Mouse (Mus musculus) hindbrain, embryonic 11.5 days (tissue): ENCODE results near the gene Btbd18. TPM values are rescaled to one million over a fixed set of nuclear protein-coding genes. Genes with fewer than 3 reads are reported as not detected.
A peak's percentile ranks its signal among the peaks of the same experiment; 100 is the strongest.

Experiments
- ATAC-seq: fragments of 200-750 bp; cut with Nextera tagmentation; 2 replicates; pipeline ENCODE4 v1.8.0; 2017; ENCODE audit warnings: mild to moderate bottlenecking, moderate TSS enrichment, moderate library complexity; ENCODE audit not compliant: low FRiP score
- DNase-seq: peaks from one replicate; pipeline ENCODE4 v3.0.0-alpha.2; 2015; ENCODE audit warnings: low spot score
- H3K27ac ChIP-seq: fragments of 300-500 bp; sonication (generic); 2 replicates; pipeline ENCODE4 v1.5.1; 2014; ENCODE audit warnings: mild to moderate bottlenecking, low read depth, low read length
- H3K27me3 ChIP-seq: fragments of 300-500 bp; sonication (generic); 2 replicates; pipeline ENCODE4 v1.6.1; 2014; ENCODE audit warnings: mild to moderate bottlenecking, low read length, moderate library complexity, mixed read lengths; ENCODE audit not compliant: control insufficient read depth, insufficient read depth
- H3K36me3 ChIP-seq: fragments of 300-500 bp; sonication (generic); 2 replicates; pipeline ENCODE4 v1.6.1; 2014; ENCODE audit warnings: mild to moderate bottlenecking, low read length, moderate library complexity, mixed read lengths; ENCODE audit not compliant: control insufficient read depth, insufficient read depth
- H3K4me1 ChIP-seq: fragments of 300-500 bp; sonication (generic); replicated peaks from 2 replicates; pipeline ENCODE4 v1.6.1; 2014; ENCODE audit warnings: low read length, mixed read lengths; ENCODE audit not compliant: control insufficient read depth, insufficient read depth
- H3K4me2 ChIP-seq: fragments of 300-500 bp; sonication (generic); replicated peaks from 2 replicates; pipeline ENCODE4 v1.6.1; 2014; ENCODE audit warnings: mild to moderate bottlenecking, low read depth, low read length
- H3K4me3 ChIP-seq: fragments of 300-500 bp; sonication (generic); 2 replicates; pipeline ENCODE4 v1.5.1; 2014; ENCODE audit warnings: low read depth, low read length
- H3K9ac ChIP-seq: fragments of 300-500 bp; sonication (generic); 2 replicates; pipeline ENCODE4 v1.6.1; 2014; ENCODE audit warnings: low read depth, low read length
- H3K9me3 ChIP-seq: fragments of 300-500 bp; sonication (generic); 2 replicates; pipeline ENCODE4 v1.6.1; 2016; ENCODE audit warnings: low read length; ENCODE audit not compliant: control insufficient read depth
- WGBS: fragments of 180-500 bp; shearing (Covaris S2); extraction: QIAGEN DNeasy Blood & Tissue Kit; methylation state at CpG from one replicate; pipeline ENCODE4 v1.1.7; 2014; 5-methylcytosine and 5-hydroxymethylcytosine counted together
- polyA plus RNA-seq: library from polyadenylated mRNA; unstranded; fragments of >200 nt; fragmentation: Nextera tagmentation; extraction: Ambion mirVana; gene quantifications from 2 replicates; pipeline ENCODE4 v1.2.1, GENCODE M21; 2014

Btbd18 gene
- polyA plus RNA-seq, 1 experiment from 2014 or later = 0.20 TPM

DNA sequence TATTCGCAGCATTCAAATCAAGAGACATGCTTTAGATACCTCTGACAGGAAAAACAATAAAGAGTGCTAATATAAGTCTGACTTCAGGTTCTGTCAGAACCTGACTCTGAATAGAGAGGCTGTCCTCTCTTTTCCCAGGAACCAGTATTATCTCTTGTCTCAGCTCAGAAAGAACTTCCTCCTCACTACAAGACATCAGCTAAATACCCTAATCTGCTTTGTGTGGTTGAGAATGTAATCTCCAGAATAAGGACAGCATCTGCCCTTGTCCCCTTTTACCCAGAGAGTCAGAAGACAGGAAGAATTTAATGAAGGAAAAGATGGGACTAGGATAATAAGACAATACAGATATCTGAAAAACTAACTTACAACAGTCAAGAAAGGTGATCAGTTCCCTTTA is 44.6 kb downstream of the Btbd18 start:
- Histone ChIP-seq H3K9ac (no peak overlapping the region), H3K4me2 (no peak overlapping the region), H3K36me3 (no peaks in the 10 kb centered on the region), H3K27me3 (no peaks in the 10 kb centered on the region), H3K9me3 (no peaks in the 10 kb centered on the region), H3K4me3 (no peak overlapping the region), H3K27ac (no peak overlapping the region), H3K4me1 (no peaks in the 10 kb centered on the region)
- WGBS = 97% methylated on average over 1 of the region's 1 CpGs
- no peak for DNase-seq
- ATAC-seq = no peak

DNA sequence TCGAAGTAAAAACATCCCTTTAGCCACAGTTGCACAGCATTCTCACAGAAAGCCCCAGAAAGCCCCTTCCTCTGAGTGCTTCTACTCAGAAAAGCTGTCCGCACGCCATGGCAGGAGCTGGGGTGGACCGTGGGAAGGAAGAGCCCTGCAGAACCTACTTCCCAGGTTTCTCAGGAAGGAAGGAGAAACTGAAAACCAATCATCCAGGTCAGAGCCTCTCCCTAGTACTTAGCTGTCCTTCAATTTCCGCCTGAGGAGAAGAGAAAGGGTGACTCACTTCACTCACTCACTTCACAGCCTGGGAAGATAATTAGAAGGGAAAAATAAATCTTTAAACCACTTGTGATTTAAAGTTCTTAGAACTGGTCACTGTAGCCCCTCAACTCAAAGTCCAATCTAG is 45.5 kb downstream of the Btbd18 start:
- Histone ChIP-seq H3K36me3 (no peaks in the 10 kb centered on the region), H3K4me3 (no peak overlapping the region), H3K9me3 (no peaks in the 10 kb centered on the region), H3K4me2 (no peak overlapping the region), H3K27me3 (no peaks in the 10 kb centered on the region), H3K27ac (no peak overlapping the region), H3K4me1 (no peaks in the 10 kb centered on the region), H3K9ac (no peak overlapping the region)
- ATAC-seq (no peak), DNase-seq (no peak)
- WGBS = 82% methylated on average over 5 of the region's 5 CpGs

DNA sequence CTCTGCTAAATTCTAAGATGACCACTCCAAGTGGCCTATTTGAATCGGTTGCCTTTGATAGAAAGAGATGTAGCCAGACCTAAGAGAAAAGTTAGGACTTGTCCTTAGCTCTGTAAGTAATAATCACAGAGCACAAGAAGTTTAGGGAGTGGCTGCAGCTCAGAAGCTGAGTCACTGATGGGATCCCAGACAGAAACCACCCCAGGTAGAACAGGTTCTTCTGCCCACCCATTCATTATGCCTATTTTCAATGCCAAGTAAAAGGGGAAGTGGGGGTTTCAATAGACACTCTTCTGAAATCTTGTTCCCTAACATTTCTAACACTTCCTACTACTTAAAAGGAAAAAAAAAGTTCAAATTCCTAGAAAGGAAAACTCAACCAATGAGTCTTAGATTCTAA is 46.4 kb downstream of the Btbd18 start:
- WGBS = 93% methylated on average over 1 of the region's 1 CpGs
- DNase-seq (no peak), ATAC-seq (no peak)
- no peak overlapping the region for H3K4me3 ChIP-seq
- no peak overlapping the region for H3K4me2 ChIP-seq
- H3K9ac ChIP-seq = no peak overlapping the region
- no peaks in the 10 kb centered on the region for H3K27me3 ChIP-seq
- H3K9me3 ChIP-seq = no peaks in the 10 kb centered on the region
- H3K4me1 ChIP-seq = no peaks in the 10 kb centered on the region
- 0 out of 2 replicates have a peak, but pooled peaks cover 3% of the 10 kb centered on the region for H3K36me3 ChIP-seq
- H3K27ac ChIP-seq = no peak overlapping the region

DNA sequence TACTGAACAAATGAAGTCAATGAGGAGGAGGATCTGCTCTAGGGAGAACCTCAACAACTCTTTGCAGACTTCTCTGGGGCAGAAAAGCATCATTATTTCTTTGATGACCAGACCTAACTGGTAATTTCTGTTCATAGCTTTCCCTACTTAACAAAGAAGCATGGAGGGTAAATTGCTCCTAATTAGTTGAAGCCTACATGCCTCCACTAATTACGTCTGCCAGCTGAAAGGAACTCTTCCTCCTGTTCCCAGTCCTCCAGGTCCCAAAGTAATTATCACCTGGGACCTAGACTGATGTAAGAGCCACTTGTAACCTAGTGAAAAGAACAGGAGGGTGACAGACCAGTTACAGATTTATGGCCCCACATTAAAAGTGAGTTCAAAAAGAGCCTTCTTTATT is 48.6 kb downstream of the Btbd18 start:
- Histone ChIP-seq H3K4me3 (no peak overlapping the region), H3K36me3 (0 out of 2 replicates have a peak, but pooled peaks cover 6% of the 10 kb centered on the region), H3K9me3 (no peaks in the 10 kb centered on the region), H3K4me1 (no peaks in the 10 kb centered on the region), H3K27ac (no peak overlapping the region), H3K9ac (no peak overlapping the region), H3K27me3 (no peaks in the 10 kb centered on the region), H3K4me2 (no peak overlapping the region)
- no peak for DNase-seq
- 78% methylated on average over 1 of the region's 1 CpGs for WGBS
- ATAC-seq = no peak

DNA sequence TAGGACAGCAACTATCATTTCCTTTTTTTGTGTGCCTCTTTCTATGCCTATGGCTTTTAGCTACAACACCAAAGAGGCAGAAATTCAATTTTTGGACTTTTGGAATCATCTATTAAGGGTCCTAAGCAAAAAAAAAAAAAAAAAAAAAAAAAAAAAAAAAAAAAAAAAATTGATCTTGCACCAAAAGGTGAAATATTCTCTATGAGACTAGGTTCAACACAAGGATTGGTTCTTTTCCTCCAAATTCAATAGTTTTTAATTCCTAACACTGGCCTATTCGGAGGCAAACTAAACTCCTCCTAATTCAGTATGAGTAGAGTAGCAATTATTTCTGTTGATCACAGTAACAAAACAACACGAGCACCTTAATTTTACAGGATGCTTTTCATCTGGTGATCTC is 53.0 kb downstream of the Btbd18 start:
- Histone ChIP-seq H3K4me1 (no peaks in the 10 kb centered on the region), H3K27me3 (no peaks in the 10 kb centered on the region), H3K4me2 (no peak overlapping the region), H3K4me3 (no peak overlapping the region), H3K9ac (no peak overlapping the region), H3K9me3 (no peaks in the 10 kb centered on the region), H3K27ac (no peak overlapping the region), H3K36me3 (0 out of 2 replicates have a peak, but pooled peaks cover 6% of the 10 kb centered on the region)
- no peak for ATAC-seq
- no peak for DNase-seq
- WGBS = 92% methylated on average over 2 of the region's 2 CpGs

DNA sequence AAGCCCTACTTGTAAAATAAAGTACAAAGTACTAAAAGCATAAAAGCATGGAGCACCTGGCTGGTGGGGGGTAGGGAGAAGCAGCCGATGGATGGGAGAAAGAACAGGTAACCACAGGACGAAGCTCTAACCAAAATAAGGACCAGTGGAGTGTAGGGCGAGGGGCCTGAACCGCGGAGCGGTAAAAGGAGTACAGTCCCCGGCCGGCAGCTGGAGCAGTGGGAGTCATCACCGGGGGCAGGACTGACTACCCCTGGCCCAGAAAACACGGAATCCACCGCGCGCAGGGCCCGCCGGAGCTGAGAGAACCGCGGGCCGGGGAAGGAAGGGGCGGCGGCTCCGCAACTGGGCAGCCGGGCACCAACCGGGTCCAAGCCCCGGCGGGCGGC is 55.5 kb downstream of the Btbd18 start:
- H3K27ac ChIP-seq = peak overlapping the region; percentile 97
- DNase-seq = no peak
- peak overlapping the region; percentile 83 for H3K9ac ChIP-seq
- no peaks in the 10 kb centered on the region for H3K9me3 ChIP-seq
- peak; percentile 38 for ATAC-seq
- H3K27me3 ChIP-seq = no peaks in the 10 kb centered on the region
- peak overlapping the region; percentile 86 for H3K4me3 ChIP-seq
- WGBS = under 1% methylated on average over 26 of the region's 26 CpGs
- H3K4me2 ChIP-seq = peak overlapping the region; percentile 76
- H3K4me1 ChIP-seq = no peaks in the 10 kb centered on the region
- H3K36me3 ChIP-seq = 0 out of 2 replicates have a peak, but pooled peaks cover 6% of the 10 kb centered on the region

DNA sequence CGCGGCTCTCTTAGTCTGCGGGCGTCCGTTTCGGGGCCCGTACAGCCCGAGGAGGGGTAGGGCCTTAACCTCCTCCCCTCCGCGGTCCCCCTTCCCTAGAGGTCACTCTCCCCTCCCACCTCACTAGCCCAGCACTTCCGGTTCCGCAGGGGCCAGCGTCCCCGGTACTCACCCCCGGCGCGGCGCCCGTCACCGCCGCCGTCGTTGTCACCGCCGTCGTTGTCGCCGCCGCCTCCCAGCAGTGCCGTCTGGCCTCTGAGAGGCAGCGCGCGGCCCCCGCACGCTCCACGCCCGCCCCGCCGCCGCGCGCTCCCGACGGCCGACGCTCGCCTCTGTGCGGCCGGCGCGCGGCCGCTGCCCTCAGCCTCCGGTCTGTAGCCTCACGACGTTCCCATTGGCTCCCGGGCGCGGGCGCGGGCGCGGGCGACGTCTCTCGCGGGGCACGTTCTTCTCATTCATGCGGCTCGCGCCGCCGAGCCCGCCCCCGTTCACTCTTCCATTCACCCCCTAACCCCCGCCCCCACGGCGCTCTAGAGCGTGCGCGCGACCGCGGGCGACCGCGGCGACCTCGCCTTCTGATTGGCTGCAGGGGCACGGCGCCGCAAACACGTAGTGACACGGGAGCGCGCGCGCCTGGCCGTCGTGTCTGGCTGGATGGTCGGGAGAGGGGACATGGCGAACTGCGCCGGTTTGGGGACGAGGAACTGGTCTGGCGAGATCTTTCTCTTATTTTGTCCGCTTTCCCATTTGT is 56.1 kb downstream of the Btbd18 start, which contains the start of gene Zdhhc5:
TSS of gene Zdhhc5 (minus strand) at position 370 of the 751 bp plus-strand sequence.
- peak within 1 kb of the TSS; percentile 76 for H3K4me2 ChIP-seq
- peak within 1 kb of the TSS; percentile 83 for H3K9ac ChIP-seq
- H3K27ac ChIP-seq = peak within 1 kb of the TSS; percentile 97
- H3K27me3 ChIP-seq = no peaks in the 10 kb centered on the region
- WGBS = under 1% methylated on average over 75 of the region's 107 CpGs
- H3K9me3 ChIP-seq = no peaks in the 10 kb centered on the region
- peak within 1 kb of the TSS; percentile 86 for H3K4me3 ChIP-seq
- peak; percentile 100 for DNase-seq
- H3K4me1 ChIP-seq = no peaks in the 10 kb centered on the region
- ATAC-seq = peak; percentile 98
- H3K36me3 ChIP-seq = 0 out of 2 replicates have a peak, but pooled peaks cover 3% of the 10 kb centered on the region

DNA sequence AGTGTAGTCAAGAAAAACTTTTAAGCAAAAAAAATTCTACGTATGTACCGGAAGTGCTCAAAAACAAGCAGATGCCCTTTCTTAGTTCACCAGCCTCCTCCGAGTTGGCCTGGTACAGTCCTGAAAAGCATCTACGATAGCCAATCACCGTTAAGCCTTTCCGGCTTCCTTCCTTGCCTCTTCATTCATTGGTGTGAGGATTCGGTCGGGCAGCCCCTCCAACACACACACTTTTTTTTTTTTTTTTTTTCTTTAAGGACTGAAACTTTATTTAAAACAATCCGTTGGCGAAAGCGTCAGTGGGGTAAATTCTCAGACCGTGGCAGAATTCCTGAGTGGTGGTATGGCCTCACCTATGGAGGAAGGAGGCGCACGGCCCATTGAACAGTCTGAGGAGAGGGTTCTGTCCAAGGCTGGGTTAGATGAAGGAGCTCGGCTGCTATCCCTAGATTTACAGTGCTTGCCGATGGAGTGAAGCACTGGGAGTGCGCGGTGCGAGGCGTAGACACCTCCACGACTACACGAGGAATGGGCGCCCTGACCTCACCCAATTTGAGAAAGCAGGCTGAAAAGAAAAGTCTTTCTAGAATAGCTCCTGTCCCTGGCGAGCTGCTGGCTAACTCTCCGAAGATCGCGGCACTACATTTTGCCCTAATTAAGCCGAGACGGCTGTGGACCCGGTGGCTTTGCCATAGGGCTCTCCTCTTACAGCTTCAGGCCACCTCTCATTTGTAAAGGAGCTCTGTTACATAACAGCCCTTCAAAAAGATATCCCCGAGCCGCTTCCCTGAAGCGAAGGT is 56.9 kb downstream of the Btbd18 start:
- ATAC-seq (peak; percentile 95), DNase-seq (no peak)
- Histone ChIP-seq H3K9ac (peak overlapping the region; percentile 83), H3K27me3 (no peaks in the 10 kb centered on the region), H3K4me3 (peak overlapping the region; percentile 86), H3K36me3 (0 out of 2 replicates have a peak, but pooled peaks cover under 1% of the 10 kb centered on the region), H3K4me1 (no peaks in the 10 kb centered on the region), H3K9me3 (no peaks in the 10 kb centered on the region), H3K27ac (peak overlapping the region; percentile 97), H3K4me2 (peak overlapping the region; percentile 76)
- under 1% methylated on average over 33 of the region's 33 CpGs for WGBS
